Mouse (Mus musculus) lung, adult 2 months (tissue): ENCODE data around the gene Clint1.

Experiments
- CTCF ChIP-seq: fragments of 200-500 bp; IDR thresholded peaks from 2 replicates; pipeline ENCODE4 v1.5.1; 2011; ENCODE audit warnings: mild to moderate bottlenecking, low read length, control low read depth; ENCODE audit not compliant: insufficient read depth
- POLR2A ChIP-seq: fragments of 200-500 bp; IDR thresholded peaks from 2 replicates; pipeline ENCODE4 v1.6.1; 2011; ENCODE audit warnings: low read depth, mild to moderate bottlenecking, control low read depth, low read length, borderline replicate concordance; ENCODE audit errors: extremely low read depth

DNA sequence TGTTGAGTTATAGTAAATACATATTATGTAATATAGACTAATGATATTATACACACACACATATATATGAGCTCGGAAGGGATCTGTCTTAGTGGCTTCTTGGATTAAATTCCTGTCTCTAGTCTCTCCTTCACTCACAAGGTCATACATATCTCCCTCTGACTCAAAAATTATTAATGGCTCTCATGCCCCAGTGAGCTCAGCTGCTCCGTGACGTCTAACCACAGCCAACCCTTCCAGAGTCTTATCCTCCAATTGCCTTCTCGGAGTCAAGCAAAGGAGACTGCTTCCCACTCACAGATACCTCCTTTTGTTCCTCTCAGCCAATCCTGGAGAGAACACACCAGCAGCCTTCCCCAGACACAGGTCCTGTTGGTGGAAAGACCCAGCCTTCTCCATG lies 67.0 kb downstream of the Clint1 start:
- no peak for TF ChIP-seq POLR2A
- no peak for TF ChIP-seq CTCF
